Mouse (Mus musculus) CH12.LX (cell line): ENCODE results near the gene St14. TPM values are rescaled to one million over a fixed set of nuclear protein-coding genes. Genes with fewer than 3 reads are reported as not detected.

Experiments
- DNase-seq: peaks from one replicate; pipeline ENCODE4 v3.0.0-alpha.2; 2013; ENCODE audit errors: extremely low read depth
- H3K27ac ChIP-seq: 2 replicates; pipeline ENCODE4 v1.5.1; 2012; ENCODE audit warnings: low read depth, mild to moderate bottlenecking, control low read depth, moderate library complexity; ENCODE audit not compliant: insufficient read depth
- H3K27me3 ChIP-seq: replicated peaks from 2 replicates; pipeline ENCODE3; 2012; ENCODE audit warnings: inconsistent platforms
- H3K36me3 ChIP-seq, 2 experiments: replicated peaks in 1 of 2; 2 replicates each; pipeline versions ENCODE3 to v1.6.1; 2012; ENCODE audit warnings: inconsistent platforms in 1 of 2, low read length in 1 of 2, mild to moderate bottlenecking in 1 of 2, mixed read lengths in 1 of 2, moderate library complexity in 1 of 2; ENCODE audit not compliant: control insufficient read depth in 1 of 2, insufficient read depth in 1 of 2
- H3K4me1 ChIP-seq, 2 experiments: 2 replicates each; pipeline ENCODE4 v1.6.1; 2012; ENCODE audit warnings: inconsistent platforms in 1 of 2, moderate library complexity in 1 of 2; ENCODE audit not compliant: insufficient read depth in 2 of 2, control insufficient read depth in 1 of 2
- H3K4me2 ChIP-seq: 2 replicates; pipeline ENCODE4 v1.6.1; 2012; ENCODE audit warnings: low read depth, mild to moderate bottlenecking, control low read depth; ENCODE audit not compliant: poor library complexity, insufficient read depth, severe bottlenecking
- H3K4me3 ChIP-seq, 3 experiments: fragments of 150-350 bp in 1 of 3; sonication (generic) in 1 of 3; replicated peaks in 1 of 3; 2 replicates each; pipeline versions ENCODE3 to v1.5.1; 2011 to 2012; ENCODE audit warnings: low read depth in 2 of 3, low read length in 2 of 3, mild to moderate bottlenecking in 2 of 3, moderate library complexity in 2 of 3, control low read depth in 1 of 3, improper control_type of control experiment in 1 of 3, inconsistent platforms in 1 of 3, mixed read lengths in 1 of 3; ENCODE audit not compliant: poor library complexity in 1 of 3
- H3K79me2 ChIP-seq: replicated peaks from 2 replicates; pipeline ENCODE4 v1.6.1; 2012; ENCODE audit warnings: mild to moderate bottlenecking, moderate library complexity; ENCODE audit not compliant: control insufficient read depth, poor library complexity, insufficient read depth, severe bottlenecking; ENCODE audit errors: extremely low read depth
- H3K9ac ChIP-seq: 2 replicates; pipeline ENCODE4 v1.6.1; 2012; ENCODE audit warnings: low read depth, mild to moderate bottlenecking, control low read depth, moderate library complexity; ENCODE audit not compliant: insufficient read depth
- H3K9me3 ChIP-seq: replicated peaks from 2 replicates; pipeline ENCODE3; 2012; ENCODE audit warnings: low read length, inconsistent platforms, mixed read lengths
- BHLHE40 ChIP-seq: IDR thresholded peaks from 2 replicates; pipeline ENCODE4 v1.6.1; 2011; ENCODE audit warnings: mild to moderate bottlenecking, low read depth, low read length, improper control_type of control experiment
- CHD2 ChIP-seq: IDR thresholded peaks from 2 replicates; pipeline ENCODE4 v1.6.1; 2011; ENCODE audit warnings: low read length, improper control_type of control experiment
- HCFC1 ChIP-seq: IDR thresholded peaks from 2 replicates; pipeline ENCODE4 v1.6.1; 2012; ENCODE audit warnings: low read depth, mild to moderate bottlenecking, inconsistent platforms, low read length, improper control_type of control experiment
- JUND ChIP-seq: conservative IDR thresholded peaks from 2 replicates; pipeline ENCODE4 v1.6.1; 2011; ENCODE audit warnings: low read depth, low read length, improper control_type of control experiment
- MAX ChIP-seq: IDR thresholded peaks from 2 replicates; pipeline ENCODE4 v1.6.1; 2011; ENCODE audit warnings: low read length, improper control_type of control experiment
- MEF2A ChIP-seq: IDR thresholded peaks from 2 replicates; pipeline ENCODE4 v1.6.1; 2014; ENCODE audit warnings: low read depth, mild to moderate bottlenecking, inconsistent platforms, low read length, improper control_type of control experiment, borderline replicate concordance
- MXI1 ChIP-seq: IDR thresholded peaks from 2 replicates; pipeline ENCODE4 v1.6.1; 2011; ENCODE audit warnings: mild to moderate bottlenecking, low read depth, low read length, improper control_type of control experiment
- NELFE ChIP-seq: IDR thresholded peaks from 2 replicates; pipeline ENCODE4 v1.6.1; 2011; ENCODE audit warnings: low read depth, low read length, improper control_type of control experiment
- POLR2A ChIP-seq: IDR thresholded peaks from 2 replicates; pipeline ENCODE4 v1.6.1; 2011; ENCODE audit warnings: low read depth, mild to moderate bottlenecking, improper control_type of control experiment, low read length
- RCOR1 ChIP-seq: conservative IDR thresholded peaks from 2 replicates; pipeline ENCODE4 v1.6.1; 2012; ENCODE audit warnings: low read depth, mild to moderate bottlenecking, inconsistent platforms, low read length, improper control_type of control experiment
- SMC3 ChIP-seq: IDR thresholded peaks from 2 replicates; pipeline ENCODE4 v1.6.1; 2011; ENCODE audit warnings: low read depth, low read length, improper control_type of control experiment
- TBP ChIP-seq: conservative IDR thresholded peaks from 2 replicates; pipeline ENCODE4 v1.6.1; 2011; ENCODE audit warnings: low read depth, low read length, improper control_type of control experiment
- UBTF ChIP-seq: IDR thresholded peaks from 2 replicates; pipeline ENCODE4 v1.6.1; 2012; ENCODE audit warnings: low read depth, mild to moderate bottlenecking, inconsistent platforms, low read length, improper control_type of control experiment, moderate library complexity
- ZKSCAN1 ChIP-seq: IDR thresholded peaks from 2 replicates; pipeline ENCODE4 v1.6.1; 2012; ENCODE audit warnings: low read depth, inconsistent platforms, low read length, improper control_type of control experiment, borderline replicate concordance
- dilution Hi-C: fragments of 300-500 bp; cut with MboI; formaldehyde crosslinking; loops from 2 replicates; pipeline ENCODE4 v1.14.3; 2020; ENCODE audit warnings: low sequenced_read_pairs; ENCODE audit not compliant: extremely low pct_unique_long_range_greater_than_20kb, extremely low pct_ligation_motif_present
- in situ Hi-C: fragments of 300-500 bp; cut with MboI; formaldehyde crosslinking; loops from 3 replicates; pipeline ENCODE4 v1.14.3; 2019; ENCODE audit warnings: low sequenced_read_pairs, low pct_ligation_motif_present, low pct_unique_long_range_greater_than_20kb, mixed read lengths
- polyA plus RNA-seq: library from polyadenylated mRNA; unstranded; fragments of >175 nt; gene quantifications from 2 replicates; pipeline ENCODE4 v1.2.1, GENCODE M21; 2012; ENCODE audit warnings: low read depth; ENCODE audit not compliant: insufficient read length
- total RNA-seq, 2 experiments: library from RNA; depleted of rRNA; stranded (reverse); fragments of 300-350 nt in 1 of 2; fragments of >200 nt in 1 of 2; gene quantifications; 2 replicates each; pipeline ENCODE4 v1.2.3; 2012 to 2014

The St14 gene
- total and polyA plus RNA-seq, 3 experiments, result 4.3 to 10.9 (median 8.6) TPM

GRCm38 (mm10) chr9:31142924-31143323 is 11.3 kb upstream of the St14 start:
- Histone ChIP-seq H3K4me2 (no peak overlapping the region), H3K27me3 (no peaks in the 10 kb centered on the region), H3K4me3 (no peak overlapping the region), H3K9ac (no peak overlapping the region), H3K4me1 (peaks cover 18 to 62% of the 10 kb centered on the region in 2 experiments), H3K9me3 (no peaks in the 10 kb centered on the region), H3K36me3 (no peaks in the 10 kb centered on the region), H3K79me2 (no peaks in the 10 kb centered on the region), H3K27ac (no peak overlapping the region)
- DNase-seq, result no peak
- in situ Hi-C loops (no loop called here), dilution Hi-C loops (no loop called here)
- TF ChIP-seq ZKSCAN1, result 0 out of 2 replicates have a peak, but pooled peaks have one; percentile 36
- no peak for TF ChIP-seq JUND

DNA sequence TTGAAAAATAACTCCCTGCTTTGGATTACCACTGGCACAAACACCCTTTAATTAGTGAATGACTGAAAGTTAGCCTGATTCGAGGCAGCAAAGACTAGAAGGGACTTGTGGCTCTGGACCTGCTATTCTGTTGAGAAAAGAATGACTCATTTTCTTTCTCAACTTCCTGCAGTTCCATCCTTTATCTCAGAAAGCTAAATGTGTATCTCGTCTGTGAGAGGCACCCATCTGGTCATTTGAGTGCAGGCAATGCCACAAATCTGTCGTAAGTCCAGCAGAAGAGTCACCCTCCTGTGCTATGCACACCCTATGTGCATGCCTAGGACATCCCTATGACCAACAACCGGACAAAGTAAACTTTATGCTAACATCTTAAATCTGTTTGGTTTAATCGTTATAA is 1.5 kb upstream of the St14 start:
- H3K4me1 ChIP-seq, result peaks cover 3 to 23% of the 10 kb centered on the region in 2 experiments
- H3K4me3 ChIP-seq, result no peak overlapping the region
- no peak for TF ChIP-seq POLR2A
- H3K27me3 ChIP-seq, result peaks cover 39% of the 10 kb centered on the region
- no peak overlapping the region for H3K27ac ChIP-seq
- no peaks in the 10 kb centered on the region for H3K9me3 ChIP-seq
- H3K36me3 ChIP-seq, result no peaks in the 10 kb centered on the region
- no peak for DNase-seq
- no peak overlapping the region for H3K4me2 ChIP-seq
- H3K9ac ChIP-seq, result no peak overlapping the region
- in situ Hi-C loops, result no loop called here
- H3K79me2 ChIP-seq, result no peaks in the 10 kb centered on the region
- dilution Hi-C loops, result no loop called here

DNA sequence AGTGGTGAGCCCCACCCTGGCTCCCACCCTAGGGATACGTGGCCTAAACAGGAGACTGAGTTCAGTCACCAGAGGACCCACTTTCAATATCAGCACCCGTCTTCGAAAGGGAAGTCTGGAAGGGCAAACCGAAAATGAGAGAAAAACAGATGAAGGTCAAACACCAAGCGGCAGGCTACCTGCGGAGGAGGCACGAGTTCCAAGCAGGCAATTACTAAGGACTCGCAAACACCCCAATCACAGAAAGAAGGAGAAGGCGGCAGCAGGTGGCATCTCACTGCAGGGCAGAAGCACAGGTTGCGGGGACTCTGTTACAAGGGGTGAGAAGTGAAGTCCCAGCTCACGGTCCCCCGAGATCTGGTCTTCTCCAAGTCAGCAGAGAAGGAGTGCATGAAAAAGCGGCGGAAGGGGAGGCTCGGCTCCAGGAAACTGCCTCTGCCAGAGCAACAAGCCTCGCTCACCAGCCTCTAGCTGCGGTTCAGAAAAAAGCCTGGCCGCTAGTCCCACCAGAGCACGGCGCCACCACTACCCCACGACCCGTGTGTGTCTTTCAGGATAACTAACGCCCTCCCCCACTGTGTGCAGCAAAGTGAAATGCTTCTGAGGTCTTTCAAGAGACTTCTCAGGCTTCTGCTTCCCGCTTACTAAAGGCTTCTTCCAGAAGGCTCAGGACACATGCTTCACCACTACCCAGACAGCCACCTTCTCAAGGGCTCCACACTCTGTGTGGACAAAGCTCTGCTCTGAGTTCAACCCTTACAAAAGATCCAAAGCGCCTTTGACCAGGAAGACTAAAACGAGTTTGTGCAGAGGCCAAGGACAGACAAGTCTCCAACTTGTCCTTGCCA is 1.1 kb downstream of the St14 start:
- H3K27me3 ChIP-seq, result peaks cover 37% of the 10 kb centered on the region

More for the DNA sequence above, 1.1 kb downstream of the St14 start:
- Histone ChIP-seq H3K9me3 (no peaks in the 10 kb centered on the region), H3K79me2 (no peaks in the 10 kb centered on the region), H3K36me3 (peaks cover 0 to 2% of the 10 kb centered on the region in 2 experiments), H3K4me2 (peak overlapping the region; percentile 86), H3K4me3 (peak overlapping the region; percentile 51 to 68 (median 67)), H3K9ac (peak overlapping the region; percentile 32; the same call in 1 of the 2 replicates), H3K27ac (no peak overlapping the region), H3K4me1 (peaks cover 3 to 23% of the 10 kb centered on the region in 2 experiments)
- 0 out of 2 replicates have a peak, but pooled peaks have one; percentile 31 for TF ChIP-seq TBP
- TF ChIP-seq BHLHE40, result peak; percentile 19
- peak; percentile 52; the same call in 1 of the 2 replicates for TF ChIP-seq MAX
- no peak for TF ChIP-seq MEF2A
- 0 out of 2 replicates have a peak, but pooled peaks have one; percentile 38 for TF ChIP-seq RCOR1
- peak; percentile 6; the same call in 1 of the 2 replicates for TF ChIP-seq HCFC1
- TF ChIP-seq UBTF, result 0 out of 2 replicates have a peak, but pooled peaks have one; percentile 40
- TF ChIP-seq MXI1, result peak; percentile 52; the same call in 1 of the 2 replicates
- TF ChIP-seq CHD2, result no peak
- 0 out of 2 replicates have a peak, but pooled peaks have one; percentile 19 for TF ChIP-seq NELFE
- no peak for TF ChIP-seq SMC3
- in situ Hi-C loops (no loop called here), dilution Hi-C loops (no loop called here)
- no peak for DNase-seq
